Mouse (Mus musculus): ENCODE measurements around the gene Tmub2. TPM values are rescaled to one million over a fixed set of nuclear protein-coding genes. Genes with fewer than 3 reads are reported as not detected.
A peak's percentile ranks its signal among the peaks of the same experiment; 100 is the strongest.

The Tmub2 gene
- polyA plus RNA-seq, 1 experiment from 2014 or later = 66.7 TPM

GRCm38 (mm10) chr11:102319941-102320685 lies 35.4 kb downstream of the Tmub2 start:
- H3K27me3 ChIP-seq (ENCODE audit: insufficient read depth, low read length) = no peaks in the 10 kb centered on the region
- under 1% methylated on average over 38 of the region's 38 CpGs for WGBS
- peak overlapping the region; percentile 96 for H3K4me2 ChIP-seq (replicated peaks; ENCODE audit: low read depth, low read length)

GRCm38 (mm10) chr11:102320686-102321005 lies 35.9 kb downstream of the Tmub2 start:
- WGBS = 11% methylated on average over 10 of the region's 10 CpGs
- Histone ChIP-seq H3K4me3 (ENCODE audit: low read length) (peak overlapping the region; percentile 98), H3K4me2 (replicated peaks; ENCODE audit: low read depth, low read length) (peak overlapping the region; percentile 96), H3K9ac (replicated peaks; ENCODE audit: low read length) (peak overlapping the region; percentile 100), H3K9me3 (ENCODE audit: low read length) (no peaks in the 10 kb centered on the region), H3K36me3 (ENCODE audit: insufficient read depth, low read length) (no peaks in the 10 kb centered on the region), H3K4me1 (ENCODE audit: insufficient read depth, low read length) (peaks cover 14% of the 10 kb centered on the region; the same call in 1 of the 2 replicates), H3K27me3 (ENCODE audit: insufficient read depth, low read length) (no peaks in the 10 kb centered on the region), H3K27ac (ENCODE audit: low read length) (peak overlapping the region; percentile 98)
- no peak for ATAC-seq (ENCODE audit: low FRiP score, low TSS enrichment)

More at GRCm38 (mm10) chr11:102319941-102320685, 35.4 kb downstream of the Tmub2 start:
- Histone ChIP-seq H3K27ac (ENCODE audit: low read length) (peak overlapping the region; percentile 98), H3K9me3 (ENCODE audit: low read length) (no peaks in the 10 kb centered on the region), H3K9ac (replicated peaks; ENCODE audit: low read length) (peak overlapping the region; percentile 100), H3K36me3 (ENCODE audit: insufficient read depth, low read length) (no peaks in the 10 kb centered on the region), H3K4me3 (ENCODE audit: low read length) (peak overlapping the region; percentile 98), H3K4me1 (ENCODE audit: insufficient read depth, low read length) (peaks cover 17% of the 10 kb centered on the region)
- no peak for ATAC-seq (ENCODE audit: low FRiP score, low TSS enrichment)

- Histone ChIP-seq H3K4me1 (ENCODE audit: insufficient read depth, low read length) (peaks cover 9% of the 10 kb centered on the region; the same call in 1 of the 2 replicates), H3K9me3 (ENCODE audit: low read length) (no peaks in the 10 kb centered on the region), H3K9ac (replicated peaks; ENCODE audit: low read length) (no peak overlapping the region), H3K4me3 (ENCODE audit: low read length) (no peak overlapping the region), H3K4me2 (replicated peaks; ENCODE audit: low read depth, low read length) (no peak overlapping the region), H3K36me3 (ENCODE audit: insufficient read depth, low read length) (no peaks in the 10 kb centered on the region), H3K27me3 (ENCODE audit: insufficient read depth, low read length) (no peaks in the 10 kb centered on the region), H3K27ac (ENCODE audit: low read length) (no peak overlapping the region)
- WGBS = 81% methylated on average over 6 of the region's 6 CpGs
- ATAC-seq (ENCODE audit: low FRiP score, low TSS enrichment) = no peak
These were observed 37.2 kb downstream of the Tmub2 start for GRCm38 (mm10) chr11:102321931-102322330.

- WGBS = 83% methylated on average over 1 of the region's 1 CpGs
These were observed 38.8 kb downstream of the Tmub2 start for GRCm38 (mm10) chr11:102323516-102323915.

GRCm38 (mm10) chr11:102327250-102327649 lies 42.5 kb downstream of the Tmub2 start:
- H3K36me3 ChIP-seq (ENCODE audit: insufficient read depth, low read length) = no peaks in the 10 kb centered on the region
- H3K27me3 ChIP-seq (ENCODE audit: insufficient read depth, low read length) = no peaks in the 10 kb centered on the region
- no peak overlapping the region for H3K27ac ChIP-seq (ENCODE audit: low read length)
- ATAC-seq (ENCODE audit: low FRiP score, low TSS enrichment) = no peak
- no peak overlapping the region for H3K9ac ChIP-seq (replicated peaks; ENCODE audit: low read length)
- WGBS = 59% methylated on average over 5 of the region's 5 CpGs
- H3K4me3 ChIP-seq (ENCODE audit: low read length) = no peak overlapping the region
- H3K4me1 ChIP-seq (ENCODE audit: insufficient read depth, low read length) = no peaks in the 10 kb centered on the region
- H3K9me3 ChIP-seq (ENCODE audit: low read length) = no peaks in the 10 kb centered on the region
- no peak overlapping the region for H3K4me2 ChIP-seq (replicated peaks; ENCODE audit: low read depth, low read length)

More at GRCm38 (mm10) chr11:102323516-102323915, 38.8 kb downstream of the Tmub2 start:
- peaks cover 9% of the 10 kb centered on the region; the same call in 1 of the 2 replicates for H3K4me1 ChIP-seq (ENCODE audit: insufficient read depth, low read length)
- H3K4me3 ChIP-seq (ENCODE audit: low read length) = no peak overlapping the region
- no peaks in the 10 kb centered on the region for H3K36me3 ChIP-seq (ENCODE audit: insufficient read depth, low read length)
- H3K9ac ChIP-seq (replicated peaks; ENCODE audit: low read length) = no peak overlapping the region
- no peak for ATAC-seq (ENCODE audit: low FRiP score, low TSS enrichment)
- H3K4me2 ChIP-seq (replicated peaks; ENCODE audit: low read depth, low read length) = no peak overlapping the region
- H3K9me3 ChIP-seq (ENCODE audit: low read length) = no peaks in the 10 kb centered on the region
- no peaks in the 10 kb centered on the region for H3K27me3 ChIP-seq (ENCODE audit: insufficient read depth, low read length)
- H3K27ac ChIP-seq (ENCODE audit: low read length) = no peak overlapping the region

- Histone ChIP-seq H3K27ac (ENCODE audit: low read length) (no peak overlapping the region), H3K4me3 (ENCODE audit: low read length) (no peak overlapping the region), H3K9ac (replicated peaks; ENCODE audit: low read length) (no peak overlapping the region), H3K36me3 (ENCODE audit: insufficient read depth, low read length) (no peaks in the 10 kb centered on the region), H3K27me3 (ENCODE audit: insufficient read depth, low read length) (no peaks in the 10 kb centered on the region), H3K9me3 (ENCODE audit: low read length) (no peaks in the 10 kb centered on the region), H3K4me2 (replicated peaks; ENCODE audit: low read depth, low read length) (no peak overlapping the region), H3K4me1 (ENCODE audit: insufficient read depth, low read length) (no peaks in the 10 kb centered on the region)
- WGBS = 89% methylated on average over 7 of the region's 7 CpGs
- no peak for ATAC-seq (ENCODE audit: low FRiP score, low TSS enrichment)
These were observed 43.1 kb downstream of the Tmub2 start for GRCm38 (mm10) chr11:102327839-102328238.

GRCm38 (mm10) chr11:102329518-102329917 lies 44.8 kb downstream of the Tmub2 start:
- H3K4me3 ChIP-seq (ENCODE audit: low read length) = no peak overlapping the region
- no peaks in the 10 kb centered on the region for H3K4me1 ChIP-seq (ENCODE audit: insufficient read depth, low read length)
- H3K27me3 ChIP-seq (ENCODE audit: insufficient read depth, low read length) = no peaks in the 10 kb centered on the region
- no peak overlapping the region for H3K9ac ChIP-seq (replicated peaks; ENCODE audit: low read length)
- ATAC-seq (ENCODE audit: low FRiP score, low TSS enrichment) = no peak
- H3K27ac ChIP-seq (ENCODE audit: low read length) = no peak overlapping the region
- H3K9me3 ChIP-seq (ENCODE audit: low read length) = peaks cover 3% of the 10 kb centered on the region; the same call in 1 of the 2 replicates
- H3K4me2 ChIP-seq (replicated peaks; ENCODE audit: low read depth, low read length) = no peak overlapping the region
- no peaks in the 10 kb centered on the region for H3K36me3 ChIP-seq (ENCODE audit: insufficient read depth, low read length)

- no peak for ATAC-seq (ENCODE audit: low FRiP score, low TSS enrichment)
- Histone ChIP-seq H3K27me3 (ENCODE audit: insufficient read depth, low read length) (no peaks in the 10 kb centered on the region), H3K27ac (ENCODE audit: low read length) (no peak overlapping the region), H3K9ac (replicated peaks; ENCODE audit: low read length) (no peak overlapping the region), H3K36me3 (ENCODE audit: insufficient read depth, low read length) (no peaks in the 10 kb centered on the region), H3K4me1 (ENCODE audit: insufficient read depth, low read length) (0 out of 2 replicates have a peak, but pooled peaks cover 1% of the 10 kb centered on the region), H3K9me3 (ENCODE audit: low read length) (peaks cover 3% of the 10 kb centered on the region; the same call in 1 of the 2 replicates), H3K4me2 (replicated peaks; ENCODE audit: low read depth, low read length) (no peak overlapping the region), H3K4me3 (ENCODE audit: low read length) (no peak overlapping the region)
- 65% methylated on average over 3 of the region's 3 CpGs for WGBS
These were observed 45.3 kb downstream of the Tmub2 start for GRCm38 (mm10) chr11:102330039-102330438.

GRCm38 (mm10) chr11:102331806-102332205 lies 47.1 kb downstream of the Tmub2 start:
- Histone ChIP-seq H3K36me3 (ENCODE audit: insufficient read depth, low read length) (no peaks in the 10 kb centered on the region), H3K9me3 (ENCODE audit: low read length) (peaks cover 3% of the 10 kb centered on the region; the same call in 1 of the 2 replicates), H3K4me1 (ENCODE audit: insufficient read depth, low read length) (0 out of 2 replicates have a peak, but pooled peaks cover 5% of the 10 kb centered on the region), H3K4me3 (ENCODE audit: low read length) (no peak overlapping the region), H3K9ac (replicated peaks; ENCODE audit: low read length) (no peak overlapping the region), H3K4me2 (replicated peaks; ENCODE audit: low read depth, low read length) (no peak overlapping the region), H3K27ac (ENCODE audit: low read length) (no peak overlapping the region), H3K27me3 (ENCODE audit: insufficient read depth, low read length) (no peaks in the 10 kb centered on the region)
- WGBS = 53% methylated on average over 4 of the region's 4 CpGs
- ATAC-seq (ENCODE audit: low FRiP score, low TSS enrichment) = no peak

GRCm38 (mm10) chr11:102333061-102333460 lies 48.3 kb downstream of the Tmub2 start:
- no peak overlapping the region for H3K4me2 ChIP-seq (replicated peaks; ENCODE audit: low read depth, low read length)
- ATAC-seq (ENCODE audit: low FRiP score, low TSS enrichment) = no peak
- no peaks in the 10 kb centered on the region for H3K27me3 ChIP-seq (ENCODE audit: insufficient read depth, low read length)
- peaks cover 3% of the 10 kb centered on the region; the same call in 1 of the 2 replicates for H3K9me3 ChIP-seq (ENCODE audit: low read length)
- H3K9ac ChIP-seq (replicated peaks; ENCODE audit: low read length) = no peak overlapping the region
- H3K27ac ChIP-seq (ENCODE audit: low read length) = no peak overlapping the region
- no peaks in the 10 kb centered on the region for H3K36me3 ChIP-seq (ENCODE audit: insufficient read depth, low read length)
- 0 out of 2 replicates have a peak, but pooled peaks cover 5% of the 10 kb centered on the region for H3K4me1 ChIP-seq (ENCODE audit: insufficient read depth, low read length)
- H3K4me3 ChIP-seq (ENCODE audit: low read length) = no peak overlapping the region

Measured in kidney, embryonic 16.5 days (tissue).